Mouse (Mus musculus) macrophage (primary cell): ENCODE results near the gene Scaf4. TPM values are rescaled to one million over a fixed set of nuclear protein-coding genes. Genes with fewer than 3 reads are reported as not detected.
"Not testable (repeated sequence)": the region's sequence is repeated elsewhere in the genome, so short reads cannot be mapped to it uniquely, and the experiment has no call there.

ENCODE experiments used
- H3K27ac ChIP-seq: fragments of 350-480 bp; formaldehyde crosslinking; 2 replicates; pipeline ENCODE4 v1.9.0; 2021
- H3K36me3 ChIP-seq: fragments of 350-480 bp; formaldehyde crosslinking; 2 replicates; pipeline ENCODE4 v1.9.0; 2021; ENCODE audit errors: inconsistent target
- H3K4me3 ChIP-seq: fragments of 350-480 bp; formaldehyde crosslinking; 2 replicates; pipeline ENCODE4 v1.9.0; 2021; ENCODE audit errors: inconsistent target
- H3K79me2 ChIP-seq: fragments of 350-480 bp; formaldehyde crosslinking; 2 replicates; pipeline ENCODE4 v1.9.0; 2021; ENCODE audit errors: inconsistent target
- WGBS: methylation state at CpG from one replicate; pipeline ENCODE4 v1.1.7; 2026; ENCODE audit warnings: inconsistent platforms; ENCODE audit not compliant: missing documents; 5-methylcytosine and 5-hydroxymethylcytosine counted together
- polyA plus RNA-seq: library from polyadenylated mRNA; stranded (reverse); fragments of 250-400 nt; gene quantifications from 3 replicates; pipeline ENCODE4 v1.2.4, GENCODE M21; 2018; ENCODE audit warnings: inconsistent platforms

Scaf4 gene
- polyA plus RNA-seq, 1 experiment from 2014 or later: 28.6 TPM

- peaks cover 94% of the 10 kb centered on the region for H3K79me2 ChIP-seq
- H3K36me3 ChIP-seq: no peaks in the 10 kb centered on the region
- no peak overlapping the region for H3K27ac ChIP-seq
- WGBS: 0% methylated on average over 6 of the region's 6 CpGs
- no peak overlapping the region for H3K4me3 ChIP-seq
These were observed 5.2 kb downstream of the Scaf4 start for GRCm38 (mm10) chr16:90279058-90279457.

- no peak overlapping the region for H3K4me3 ChIP-seq
- WGBS: 67% methylated on average over 6 of the region's 6 CpGs
- H3K27ac ChIP-seq: no peak overlapping the region
- H3K36me3 ChIP-seq: no peaks in the 10 kb centered on the region
- peaks cover 100% of the 10 kb centered on the region for H3K79me2 ChIP-seq
These were observed 8.8 kb downstream of the Scaf4 start for GRCm38 (mm10) chr16:90275521-90275920.

DNA sequence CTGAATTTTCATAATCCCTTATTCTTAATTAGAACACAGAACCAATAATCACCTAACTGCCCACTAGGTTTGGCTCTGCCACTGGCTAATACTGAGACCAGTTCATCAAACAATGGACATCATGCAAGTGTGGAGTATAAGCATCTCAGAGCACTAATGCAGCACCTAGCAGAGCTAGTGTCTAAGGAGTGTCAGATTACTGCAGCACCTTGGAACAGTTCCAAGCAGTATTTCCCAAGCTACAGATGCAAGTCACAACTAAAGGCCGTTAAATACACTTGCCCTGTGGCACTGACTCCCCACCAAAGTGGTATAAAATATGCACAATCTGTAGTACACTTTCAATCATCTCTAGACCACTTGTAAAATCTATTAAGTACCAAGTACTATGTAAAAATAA, 17.7 kb downstream of the Scaf4 start:
- H3K36me3 ChIP-seq: 0 out of 2 replicates have a peak, but pooled peaks cover 6% of the 10 kb centered on the region
- H3K4me3 ChIP-seq: no peak overlapping the region
- H3K79me2 ChIP-seq: peaks cover 100% of the 10 kb centered on the region
- 25% methylated on average over 1 of the region's 1 CpGs for WGBS
- H3K27ac ChIP-seq: no peak overlapping the region

DNA sequence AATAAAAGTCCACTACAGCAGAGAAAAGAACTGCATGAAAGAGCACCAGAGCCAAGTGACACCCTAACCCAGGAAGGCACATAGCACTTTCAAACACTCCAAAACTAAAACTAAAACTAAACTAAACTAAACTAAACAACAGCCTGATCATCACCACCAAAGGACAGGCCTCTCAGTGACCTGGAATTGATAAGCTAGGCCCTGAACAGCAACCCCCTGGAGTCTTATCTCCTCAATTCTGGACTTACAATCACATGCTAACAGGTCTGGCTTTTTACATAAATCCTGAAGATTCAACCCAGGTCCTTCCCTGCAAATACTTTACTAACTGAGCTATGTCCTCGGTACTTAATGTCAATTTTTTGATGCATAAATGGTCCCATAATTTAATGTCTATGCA, 19.2 kb downstream of the Scaf4 start:
- H3K79me2 ChIP-seq: peaks cover 94% of the 10 kb centered on the region
- no peak overlapping the region for H3K27ac ChIP-seq
- 92% methylated on average over 1 of the region's 1 CpGs for WGBS
- H3K36me3 ChIP-seq: 0 out of 2 replicates have a peak, but pooled peaks cover 9% of the 10 kb centered on the region
- no peak overlapping the region for H3K4me3 ChIP-seq

DNA sequence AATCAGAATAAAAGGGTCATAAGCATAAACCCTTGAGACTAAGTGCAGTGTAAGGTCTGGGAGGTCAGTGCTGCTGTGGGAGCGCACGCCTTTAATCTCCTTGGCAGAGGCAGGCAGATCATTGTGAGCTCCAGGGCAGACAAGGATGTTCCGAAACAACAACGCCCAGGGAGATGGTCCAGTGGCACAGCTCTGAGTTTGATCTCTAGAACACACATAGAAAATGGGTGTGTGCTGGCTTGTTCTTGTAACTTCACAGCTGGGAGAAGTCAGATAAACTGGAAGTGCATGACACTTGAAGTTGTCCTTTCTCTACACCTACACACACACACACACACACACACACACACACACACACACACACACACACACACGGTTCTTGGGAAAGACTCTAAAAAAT, 20.3 kb downstream of the Scaf4 start:
- 98% methylated on average over 4 of the region's 5 CpGs for WGBS

DNA sequence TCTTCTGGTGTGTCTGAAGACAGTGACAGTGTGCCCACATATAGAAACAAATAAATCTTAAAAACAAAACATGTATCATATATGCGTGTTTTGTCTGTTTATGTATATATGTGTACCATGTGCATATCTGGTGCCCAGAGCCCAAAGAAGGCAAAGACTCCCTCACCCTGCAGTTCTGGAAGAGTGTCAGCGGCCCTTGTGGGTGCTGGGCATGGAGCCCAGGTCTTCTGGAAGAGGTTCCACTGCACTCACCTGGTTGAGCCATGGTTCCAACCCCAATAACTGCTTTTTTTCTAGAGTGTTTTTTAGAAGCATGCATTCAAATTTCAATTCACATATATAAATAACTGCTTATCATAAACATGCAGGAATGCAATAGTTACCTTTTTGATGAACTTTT, 22.5 kb downstream of the Scaf4 start:
- WGBS: 95% methylated on average over 2 of the region's 2 CpGs
- H3K27ac ChIP-seq: no peak overlapping the region
- H3K79me2 ChIP-seq: peaks cover 69% of the 10 kb centered on the region
- H3K4me3 ChIP-seq: no peak overlapping the region
- H3K36me3 ChIP-seq: peaks cover 26% of the 10 kb centered on the region; the same call in 1 of the 2 replicates

More for the DNA sequence above, 20.3 kb downstream of the Scaf4 start:
- Histone ChIP-seq H3K27ac (no peak overlapping the region), H3K36me3 (peaks cover 11% of the 10 kb centered on the region; the same call in 1 of the 2 replicates), H3K4me3 (no peak overlapping the region), H3K79me2 (peaks cover 83% of the 10 kb centered on the region)

DNA sequence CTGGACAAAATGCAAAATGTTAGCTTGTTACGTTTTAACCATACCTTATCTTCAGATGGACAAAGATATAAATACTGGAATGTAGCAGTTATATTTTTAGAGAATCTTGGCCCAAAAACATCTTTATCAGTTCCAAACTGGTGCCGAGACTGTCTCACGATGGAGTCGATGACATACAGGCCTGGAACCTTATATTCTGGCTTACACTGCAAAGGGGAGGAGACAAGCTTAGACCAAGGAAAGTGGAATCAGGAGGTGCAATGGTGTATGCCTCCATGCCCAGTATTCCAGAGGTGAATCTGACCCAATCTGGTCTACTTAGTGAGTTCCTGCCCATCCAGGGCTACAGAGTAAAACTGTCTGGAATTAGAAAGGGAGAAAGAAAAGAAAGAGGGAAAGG, 24.2 kb downstream of the Scaf4 start:
- peaks cover 32% of the 10 kb centered on the region; the same call in 1 of the 2 replicates for H3K36me3 ChIP-seq
- WGBS: 82% methylated on average over 4 of the region's 4 CpGs
- H3K4me3 ChIP-seq: no peak overlapping the region
- H3K27ac ChIP-seq: no peak overlapping the region
- peaks cover 52% of the 10 kb centered on the region for H3K79me2 ChIP-seq

- H3K27ac ChIP-seq: no peak overlapping the region
- 77% methylated on average over 5 of the region's 5 CpGs for WGBS
- H3K4me3 ChIP-seq: no peak overlapping the region
- H3K79me2 ChIP-seq: peaks cover 47% of the 10 kb centered on the region
- peaks cover 34% of the 10 kb centered on the region; the same call in 1 of the 2 replicates for H3K36me3 ChIP-seq
These were observed 24.7 kb downstream of the Scaf4 start for GRCm38 (mm10) chr16:90259623-90260022.

DNA sequence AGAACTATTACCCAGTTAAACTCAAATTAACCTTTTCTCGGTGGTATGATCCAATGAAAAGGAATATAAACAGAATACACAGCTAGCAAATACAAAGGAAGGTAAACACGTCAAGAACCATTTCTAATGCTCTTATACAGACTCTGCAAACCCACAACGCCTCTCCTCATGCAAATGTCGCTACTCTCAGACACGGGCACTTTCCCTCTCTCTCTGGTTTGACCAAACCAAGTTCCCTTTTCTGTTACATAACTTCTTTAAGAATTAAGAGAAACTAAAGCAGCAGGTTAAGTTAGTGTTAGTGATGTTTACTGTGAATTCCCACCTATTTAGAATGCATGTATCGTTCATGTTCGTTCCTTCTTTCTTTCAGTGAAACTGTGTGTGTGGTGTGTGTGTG, 25.4 kb downstream of the Scaf4 start:
- Histone ChIP-seq H3K79me2 (peaks cover 41% of the 10 kb centered on the region), H3K4me3 (no peak overlapping the region), H3K27ac (no peak overlapping the region), H3K36me3 (peaks cover 41% of the 10 kb centered on the region; the same call in 1 of the 2 replicates)
- 24% methylated on average over 7 of the region's 7 CpGs for WGBS

DNA sequence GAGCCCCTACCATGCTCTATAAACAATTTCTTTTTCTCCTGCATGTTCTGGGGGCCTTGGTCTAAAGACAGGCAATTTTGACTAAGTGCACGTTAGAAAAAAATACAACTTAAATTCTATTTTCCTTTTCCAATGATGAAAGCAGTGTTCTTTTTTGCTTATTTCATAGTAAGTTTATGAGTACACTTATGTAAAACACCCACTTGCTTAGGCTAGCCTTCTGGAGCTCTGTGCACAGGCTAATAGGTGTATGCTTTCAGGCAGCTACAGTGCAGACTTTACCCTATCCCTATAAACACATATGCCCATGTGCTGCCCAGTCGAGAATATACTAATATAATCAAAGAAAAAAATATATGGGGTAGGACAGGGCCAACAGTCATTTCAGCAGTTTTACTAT, 31.8 kb downstream of the Scaf4 start:
- WGBS: 92% methylated on average over 2 of the region's 2 CpGs
- H3K4me3 ChIP-seq: no peak overlapping the region
- no peak overlapping the region for H3K27ac ChIP-seq
- H3K79me2 ChIP-seq: peaks cover 4% of the 10 kb centered on the region; the same call in 1 of the 2 replicates
- H3K36me3 ChIP-seq: peaks cover 77% of the 10 kb centered on the region

- not testable (repeated sequence) for H3K27ac ChIP-seq
- WGBS: 94% methylated on average over 3 of the region's 3 CpGs
These were observed 33.0 kb downstream of the Scaf4 start for GRCm38 (mm10) chr16:90251256-90251655.

DNA sequence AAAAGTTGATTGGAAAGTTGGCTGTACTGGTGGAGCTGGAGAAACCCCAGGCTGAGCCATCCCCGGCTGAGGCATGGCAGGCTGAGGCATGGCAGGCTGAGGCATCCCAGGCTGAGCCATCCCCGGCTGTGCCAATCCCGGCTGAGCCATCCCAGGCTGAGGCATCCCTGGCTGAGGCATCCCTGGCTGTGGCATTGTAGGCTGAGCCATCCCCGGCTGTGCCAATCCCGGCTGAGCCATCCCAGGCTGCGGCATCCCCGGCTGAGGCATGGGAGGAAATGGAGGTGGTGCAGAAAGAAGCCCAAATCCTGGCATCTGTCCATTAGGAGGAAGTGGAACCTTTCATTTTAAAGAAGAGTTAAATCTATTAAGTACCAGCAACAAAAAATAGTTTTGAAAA, 34.2 kb downstream of the Scaf4 start:
- Histone ChIP-seq H3K27ac (no peak overlapping the region), H3K36me3 (peaks cover 85% of the 10 kb centered on the region), H3K79me2 (no peaks in the 10 kb centered on the region), H3K4me3 (no peak overlapping the region)
- 90% methylated on average over 7 of the region's 7 CpGs for WGBS

More at GRCm38 (mm10) chr16:90251256-90251655, 33.0 kb downstream of the Scaf4 start:
- peaks cover 75% of the 10 kb centered on the region for H3K36me3 ChIP-seq
- H3K79me2 ChIP-seq, H3K4me3 ChIP-seq: not testable (repeated sequence)

GRCm38 (mm10) chr16:90242426-90243304, 41.6 kb downstream of the Scaf4 start:
- Histone ChIP-seq H3K4me3 (no peak overlapping the region), H3K36me3 (peaks cover 92% of the 10 kb centered on the region), H3K27ac (no peak overlapping the region), H3K79me2 (no peaks in the 10 kb centered on the region)
- WGBS: 91% methylated on average over 11 of the region's 17 CpGs

DNA sequence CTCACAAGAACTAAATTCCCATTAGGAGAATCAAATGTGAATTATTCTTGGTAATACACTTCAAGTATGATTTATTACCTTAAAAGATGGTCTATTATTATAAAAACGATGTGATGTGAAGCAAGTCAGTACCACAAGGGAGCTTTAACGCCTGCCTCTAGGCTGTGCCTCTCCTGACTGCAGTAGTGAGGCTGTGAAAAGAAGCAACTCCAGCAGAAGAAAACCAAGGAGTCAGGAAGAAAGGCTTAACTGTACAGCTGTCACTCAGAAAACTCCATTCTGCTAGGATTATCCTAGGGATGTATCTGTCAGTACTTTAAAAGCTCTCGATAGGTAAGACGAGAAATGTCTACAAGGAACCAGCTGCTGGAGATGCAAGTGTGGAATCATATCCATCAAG, 42.4 kb downstream of the Scaf4 start:
- Histone ChIP-seq H3K4me3 (no peak overlapping the region), H3K27ac (no peak overlapping the region), H3K79me2 (no peaks in the 10 kb centered on the region), H3K36me3 (peaks cover 90% of the 10 kb centered on the region)
- WGBS: 97% methylated on average over 4 of the region's 4 CpGs

GRCm38 (mm10) chr16:90239128-90239746, 45.1 kb downstream of the Scaf4 start:
- Histone ChIP-seq H3K79me2 (no peaks in the 10 kb centered on the region), H3K27ac (no peak overlapping the region), H3K36me3 (peaks cover 67% of the 10 kb centered on the region), H3K4me3 (no peak overlapping the region)
- WGBS: 92% methylated on average over 6 of the region's 6 CpGs
